Mouse (Mus musculus) MEL (cell line): ENCODE measurements around the gene Kcng4. TPM values are rescaled to one million over a fixed set of nuclear protein-coding genes. Genes with fewer than 3 reads are reported as not detected.

Source experiments
- DNase-seq: peaks from one replicate; pipeline ENCODE4 v3.0.0; 2011; ENCODE audit warnings: low read depth, low spot score
- H3K27ac ChIP-seq: 2 replicates; pipeline ENCODE4 v1.5.1; 2012; ENCODE audit warnings: low read depth, mild to moderate bottlenecking, control low read depth, low read length, moderate library complexity; ENCODE audit not compliant: control insufficient read depth
- H3K27me3 ChIP-seq, 2 experiments: fragments of 150-350 bp in 1 of 2; sonication (generic) in 1 of 2; 2 replicates each; pipeline ENCODE4 v1.6.1; 2012; ENCODE audit warnings: low read length in 2 of 2, mild to moderate bottlenecking in 2 of 2, improper control_type of control experiment in 1 of 2, moderate library complexity in 1 of 2; ENCODE audit not compliant: insufficient read depth in 2 of 2, control insufficient read depth in 1 of 2
- H3K36me3 ChIP-seq, 2 experiments: 2 replicates each; pipeline ENCODE4 v1.6.1; 2012 to 2014; ENCODE audit warnings: low read length in 2 of 2, improper control_type of control experiment in 1 of 2, inconsistent platforms in 1 of 2, mild to moderate bottlenecking in 1 of 2; ENCODE audit not compliant: insufficient read depth in 2 of 2, control insufficient read depth in 1 of 2
- H3K4me1 ChIP-seq, 2 experiments: fragments of 150-350 bp in 1 of 2; sonication (generic) in 1 of 2; 2 replicates each; pipeline ENCODE4 v1.6.1; 2012; ENCODE audit warnings: low read length in 2 of 2, improper control_type of control experiment in 1 of 2, mild to moderate bottlenecking in 1 of 2; ENCODE audit not compliant: insufficient read depth in 2 of 2, control insufficient read depth in 1 of 2
- H3K4me3 ChIP-seq, 2 experiments: fragments of 150-350 bp in 1 of 2; sonication (generic) in 1 of 2; 2 replicates each; pipeline ENCODE4 v1.5.1; 2012; ENCODE audit warnings: low read depth in 2 of 2, low read length in 2 of 2, mild to moderate bottlenecking in 2 of 2, moderate library complexity in 2 of 2, control low read depth in 1 of 2, improper control_type of control experiment in 1 of 2; ENCODE audit not compliant: control insufficient read depth in 1 of 2, insufficient read depth in 1 of 2
- H3K79me2 ChIP-seq: 2 replicates; pipeline ENCODE4 v1.6.1; 2012; ENCODE audit warnings: mild to moderate bottlenecking, low read length, moderate library complexity; ENCODE audit not compliant: control insufficient read depth, poor library complexity, insufficient read depth
- H3K9ac ChIP-seq: 2 replicates; pipeline ENCODE4 v1.6.1; 2012; ENCODE audit warnings: low read depth, mild to moderate bottlenecking, control low read depth, low read length, moderate library complexity; ENCODE audit not compliant: control insufficient read depth, poor library complexity, severe bottlenecking
- H3K9me3 ChIP-seq: fragments of 150-350 bp; sonication (generic); replicated peaks from 2 replicates; pipeline ENCODE4 v1.6.1; 2012; ENCODE audit warnings: mild to moderate bottlenecking, low read length, improper control_type of control experiment, moderate library complexity; ENCODE audit not compliant: insufficient read depth
- CTCF ChIP-seq, 3 experiments: IDR thresholded peaks in 2 of 3; conservative IDR thresholded peaks in 1 of 3; 2 replicates each; pipeline ENCODE4 v1.5.1; 2011 to 2012; ENCODE audit warnings: low read length in 3 of 3, low read depth in 2 of 3, mild to moderate bottlenecking in 2 of 3, improper control_type of control experiment in 1 of 3, inconsistent platforms in 1 of 3, mixed read lengths in 1 of 3, moderate library complexity in 1 of 3; ENCODE audit not compliant: control insufficient read depth in 1 of 3, insufficient read depth in 1 of 3, poor library complexity in 1 of 3, severe bottlenecking in 1 of 3
- E2F4 ChIP-seq: IDR thresholded peaks from 2 replicates; pipeline ENCODE4 v1.6.1; 2011; ENCODE audit warnings: low read depth, low read length, improper control_type of control experiment, borderline replicate concordance
- ELF1 ChIP-seq: IDR thresholded peaks from 2 replicates; pipeline ENCODE4 v1.6.1; 2014; ENCODE audit warnings: low read depth, mild to moderate bottlenecking, inconsistent platforms, low read length, improper control_type of control experiment, moderate library complexity
- EP300 ChIP-seq, 2 experiments: IDR thresholded peaks; 2 replicates each; pipeline ENCODE4 v1.6.1; 2011; ENCODE audit warnings: improper control_type of control experiment in 2 of 2, low read length in 2 of 2, low read depth in 1 of 2, mild to moderate bottlenecking in 1 of 2
- ETS1 ChIP-seq: IDR thresholded peaks from 2 replicates; pipeline ENCODE4 v1.6.1; 2012; ENCODE audit warnings: low read depth, mild to moderate bottlenecking, inconsistent platforms, low read length, improper control_type of control experiment, moderate library complexity
- GABPA ChIP-seq: IDR thresholded peaks from 2 replicates; pipeline ENCODE4 v1.6.1; 2012; ENCODE audit warnings: low read depth, mild to moderate bottlenecking, inconsistent platforms, low read length, improper control_type of control experiment, moderate library complexity
- KAT2A ChIP-seq: conservative IDR thresholded peaks from 2 replicates; pipeline ENCODE4 v1.6.1; 2012; ENCODE audit warnings: low read depth, low read length, improper control_type of control experiment, inconsistent platforms
- MAFK ChIP-seq: IDR thresholded peaks from 2 replicates; pipeline ENCODE4 v1.6.1; 2011; ENCODE audit warnings: low read depth, mild to moderate bottlenecking, low read length, improper control_type of control experiment, borderline replicate concordance
- MAX ChIP-seq: IDR thresholded peaks from 2 replicates; pipeline ENCODE4 v1.6.1; 2011; ENCODE audit warnings: low read length, improper control_type of control experiment
- MAZ ChIP-seq: IDR thresholded peaks from 2 replicates; pipeline ENCODE4 v1.6.1; 2012; ENCODE audit warnings: low read depth, mild to moderate bottlenecking, inconsistent platforms, low read length, improper control_type of control experiment
- MEF2A ChIP-seq: IDR thresholded peaks from 2 replicates; pipeline ENCODE4 v1.6.1; 2014; ENCODE audit warnings: low read depth, mild to moderate bottlenecking, inconsistent platforms, low read length, improper control_type of control experiment; ENCODE audit not compliant: poor library complexity, insufficient replicate concordance, severe bottlenecking; ENCODE audit errors: extremely low read depth
- NRF1 ChIP-seq: IDR thresholded peaks from 2 replicates; pipeline ENCODE4 v1.6.1; 2014; ENCODE audit warnings: low read depth, mild to moderate bottlenecking, inconsistent platforms, low read length, improper control_type of control experiment, moderate library complexity; ENCODE audit not compliant: poor library complexity, insufficient read depth, severe bottlenecking
- POLR2A ChIP-seq, 2 experiments: IDR thresholded peaks; 2 replicates each; pipeline ENCODE4 v1.6.1; 2011 to 2012; ENCODE audit warnings: low read length in 2 of 2, mild to moderate bottlenecking in 2 of 2, control low read depth in 1 of 2, improper control_type of control experiment in 1 of 2, low read depth in 1 of 2, moderate library complexity in 1 of 2; ENCODE audit not compliant: control insufficient read depth in 1 of 2, insufficient read depth in 1 of 2, poor library complexity in 1 of 2
- POLR2AphosphoS2 ChIP-seq: IDR thresholded peaks from 2 replicates; pipeline ENCODE4 v1.6.1; 2011; ENCODE audit warnings: low read length, improper control_type of control experiment
- RAD21 ChIP-seq: IDR thresholded peaks from 2 replicates; pipeline ENCODE4 v1.6.1; 2011; ENCODE audit warnings: mild to moderate bottlenecking, low read depth, low read length, improper control_type of control experiment
- SMC3 ChIP-seq: IDR thresholded peaks from 2 replicates; pipeline ENCODE4 v1.6.1; 2011; ENCODE audit warnings: low read depth, low read length, improper control_type of control experiment
- TCF12 ChIP-seq: IDR thresholded peaks from 2 replicates; pipeline ENCODE4 v1.6.1; 2014; ENCODE audit warnings: low read depth, mild to moderate bottlenecking, inconsistent platforms, low read length, improper control_type of control experiment, moderate library complexity
- UBTF ChIP-seq: IDR thresholded peaks from 2 replicates; pipeline ENCODE4 v1.6.1; 2012; ENCODE audit warnings: low read depth, mild to moderate bottlenecking, inconsistent platforms, low read length, improper control_type of control experiment, moderate library complexity, borderline replicate concordance; ENCODE audit not compliant: insufficient read depth
- USF2 ChIP-seq, 2 experiments: IDR thresholded peaks; 2 replicates each; pipeline ENCODE4 v1.6.1; 2011 to 2012; ENCODE audit warnings: improper control_type of control experiment in 2 of 2, low read length in 2 of 2, borderline replicate concordance in 1 of 2, inconsistent platforms in 1 of 2, low read depth in 1 of 2, mild to moderate bottlenecking in 1 of 2; ENCODE audit not compliant: insufficient read depth in 1 of 2
- ZC3H11A ChIP-seq: IDR thresholded peaks from 2 replicates; pipeline ENCODE4 v1.6.1; 2012; ENCODE audit warnings: low read depth, mild to moderate bottlenecking, inconsistent platforms, low read length, improper control_type of control experiment
- ZKSCAN1 ChIP-seq: IDR thresholded peaks from 2 replicates; pipeline ENCODE4 v1.6.1; 2012; ENCODE audit warnings: low read depth, mild to moderate bottlenecking, inconsistent platforms, low read length, improper control_type of control experiment, moderate library complexity
- ZMIZ1 ChIP-seq: IDR thresholded peaks from 2 replicates; pipeline ENCODE4 v1.6.1; 2012; ENCODE audit warnings: low read depth, mild to moderate bottlenecking, inconsistent platforms, low read length, improper control_type of control experiment, moderate library complexity
- ZNF384 ChIP-seq: IDR thresholded peaks from 2 replicates; pipeline ENCODE4 v1.6.1; 2012; ENCODE audit warnings: low read depth, mild to moderate bottlenecking, inconsistent platforms, low read length, improper control_type of control experiment
- polyA plus RNA-seq, 2 experiments: library from polyadenylated mRNA; stranded (reverse) in 1 of 2; unstranded in 1 of 2; fragments of >175 nt in 1 of 2; fragments of >200 nt in 1 of 2; gene quantifications; 2 replicates each; pipeline versions ENCODE4 v1.2.1 to v1.2.4; 2012; ENCODE audit warnings: low replicate concordance in 2 of 2, low read depth in 1 of 2; ENCODE audit not compliant: insufficient read length in 2 of 2, insufficient read depth in 1 of 2, missing spikeins in 1 of 2
- total RNA-seq: library from RNA; depleted of rRNA; stranded (reverse); fragments of 300-350 nt; gene quantifications from 2 replicates; pipeline ENCODE4 v1.2.3, GENCODE M21; 2012

Gene Kcng4
- total and polyA plus RNA-seq, 3 experiments = not detected

DNA sequence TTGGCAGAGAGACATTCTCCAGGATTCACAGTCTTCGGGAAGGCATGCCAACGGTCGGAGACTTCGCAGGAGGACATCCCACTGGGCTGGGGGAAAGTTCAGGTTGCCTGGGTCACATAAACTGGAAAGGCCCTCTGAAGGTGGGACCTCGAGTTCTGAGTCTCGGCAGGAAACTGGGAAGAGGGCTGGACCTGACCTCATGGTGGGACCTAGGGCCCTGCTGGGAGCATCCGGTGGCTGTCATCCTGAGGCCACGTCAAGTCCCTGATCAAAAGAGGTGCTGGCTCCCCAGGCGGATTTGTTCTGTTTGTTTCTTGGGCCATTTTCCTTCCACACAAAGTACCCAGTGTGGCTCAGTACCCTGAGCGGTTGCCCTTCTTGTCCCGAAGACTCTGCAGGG, 28.0 kb upstream of the Kcng4 start:
- TF ChIP-seq KAT2A (no peak), MAX (no peak), NRF1 (no peak), MEF2A (no peak), ZNF384 (no peak), ZKSCAN1 (no peak), MAFK (no peak)
- H3K9ac ChIP-seq = no peak overlapping the region
- H3K27ac ChIP-seq = no peak overlapping the region
- no peaks in the 10 kb centered on the region for H3K36me3 ChIP-seq
- DNase-seq = no peak
- peaks cover 3 to 11% of the 10 kb centered on the region in 2 experiments for H3K27me3 ChIP-seq
- H3K4me3 ChIP-seq = no peak overlapping the region
- no peaks in the 10 kb centered on the region for H3K4me1 ChIP-seq
- H3K79me2 ChIP-seq = no peaks in the 10 kb centered on the region
- no peaks in the 10 kb centered on the region for H3K9me3 ChIP-seq

DNA sequence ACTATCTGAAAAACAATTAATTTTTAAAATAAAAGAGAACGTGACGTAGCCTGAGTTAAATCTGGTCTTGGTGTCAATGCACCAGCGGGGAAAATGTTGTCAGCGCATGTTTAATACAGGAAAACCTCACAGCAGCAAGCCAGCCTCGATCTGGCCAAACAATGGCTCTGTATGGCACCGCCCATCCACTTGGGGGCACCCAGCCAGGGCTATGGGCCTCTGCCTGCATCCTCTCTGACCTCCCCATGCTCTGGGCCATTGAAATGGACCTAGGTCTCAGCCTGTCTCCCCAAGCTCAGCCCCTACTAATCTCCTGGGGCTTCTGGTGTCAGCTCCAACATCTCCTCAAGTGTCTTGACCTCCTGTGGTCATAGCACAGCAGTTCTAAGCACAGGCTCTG, 26.4 kb upstream of the Kcng4 start:
- no peaks in the 10 kb centered on the region for H3K79me2 ChIP-seq

GRCm38 (mm10) chr8:119661081-119661480, 25.6 kb upstream of the Kcng4 start:
- peaks cover 3 to 10% of the 10 kb centered on the region in 2 experiments; a peak in 2 of 4 replicates for H3K27me3 ChIP-seq
- H3K79me2 ChIP-seq = no peaks in the 10 kb centered on the region
- no peak overlapping the region for H3K4me3 ChIP-seq
- H3K27ac ChIP-seq = no peak overlapping the region
- no peaks in the 10 kb centered on the region for H3K4me1 ChIP-seq
- H3K9ac ChIP-seq = no peak overlapping the region
- no peaks in the 10 kb centered on the region for H3K36me3 ChIP-seq
- H3K9me3 ChIP-seq = no peaks in the 10 kb centered on the region
- TF ChIP-seq ZNF384 (no peak), POLR2A (IDR thresholded peaks at IDR 0.05; ENCODE audit: control insufficient read depth in 1 of 2, insufficient read depth in 1 of 2, low read depth in 1 of 2, low read length in 2 of 2, poor library complexity in 1 of 2) (no peak), SMC3 (no peak), E2F4 (no peak), POLR2AphosphoS2 (no peak), ETS1 (no peak), ELF1 (no peak), ZMIZ1 (no peak), EP300 (IDR thresholded peaks at IDR 0.05; ENCODE audit: low read depth in 1 of 2, low read length in 2 of 2) (no peak)
- TF ChIP-seq, all 39 proteins: peak for 0
- DNase-seq = no peak

More for the DNA sequence above, 26.4 kb upstream of the Kcng4 start:
- Histone ChIP-seq H3K9ac (no peak overlapping the region), H3K4me3 (no peak overlapping the region), H3K27ac (no peak overlapping the region), H3K36me3 (no peaks in the 10 kb centered on the region), H3K4me1 (no peaks in the 10 kb centered on the region), H3K9me3 (no peaks in the 10 kb centered on the region)
- no peak for DNase-seq
- TF ChIP-seq USF2 (IDR thresholded peaks at IDR 0.05; ENCODE audit: borderline replicate concordance in 1 of 2, insufficient read depth in 1 of 2, low read depth in 1 of 2, low read length in 2 of 2) = no peak
- no peak for TF ChIP-seq EP300 (IDR thresholded peaks at IDR 0.05; ENCODE audit: low read depth in 1 of 2, low read length in 2 of 2)
- TF ChIP-seq GABPA = no peak
- no peak for TF ChIP-seq ZNF384
- no peak for TF ChIP-seq CTCF (IDR thresholded peaks at IDR 0.05 in 2 of 3, conservative IDR thresholded peaks at IDR 0.05 in 1 of 3; ENCODE audit: control insufficient read depth in 1 of 3, insufficient read depth in 1 of 3, low read depth in 2 of 3, low read length in 3 of 3, poor library complexity in 1 of 3, severe bottlenecking in 1 of 3)
- TF ChIP-seq MEF2A = no peak
- TF ChIP-seq ZC3H11A = no peak
- TF ChIP-seq NRF1 = no peak
- no peak for TF ChIP-seq UBTF
- no peak for TF ChIP-seq POLR2AphosphoS2
- TF ChIP-seq ETS1 = no peak
- no peak for TF ChIP-seq RAD21
- no peak for TF ChIP-seq TCF12
- TF ChIP-seq MAZ = no peak
- TF ChIP-seq, all 39 proteins: peak for 0
- H3K27me3 ChIP-seq = peaks cover 3 to 11% of the 10 kb centered on the region in 2 experiments; a peak in 3 of 4 replicates
